8 mouse cellular contexts compared by ENCODE assay signal in genomic region chr16:91527051-91527450, GRCm38 (mm10). TPM values are rescaled to one million over a fixed set of nuclear protein-coding genes. Genes with fewer than 3 reads are reported as not detected.
DNase-seq lines count a peak whose midpoint lies in the region; ATAC-seq and TF ChIP-seq lines count a peak whose summit lies in the region.

No protein-coding gene starts in this region.

- WGBS in hindbrain, postnatal 0 days: 75% methylated on average over 10 of the region's 10 CpGs
- WGBS in hindbrain, embryonic 11.5 days: 77% methylated on average over 10 of the region's 10 CpGs

- peak; percentile 42 for TF ChIP-seq RAD21 in CH12.LX (IDR thresholded peaks at IDR 0.05; ENCODE audit: low read depth, low read length)

- H3K4me3 ChIP-seq in hindbrain, postnatal 0 days (ENCODE audit: low read length): no peak overlapping the region
- H3K4me3 ChIP-seq in hindbrain, embryonic 11.5 days (ENCODE audit: low read depth, low read length): no peak overlapping the region
- no peak overlapping the region for H3K4me3 ChIP-seq in CH12.LX (replicated peaks in 1 of 3; ENCODE audit: low read depth in 2 of 3, low read length in 2 of 3, poor library complexity in 1 of 3)
- no peak overlapping the region for H3K4me3 ChIP-seq in cortical plate, adult 2 months (ENCODE audit: insufficient read depth, low read length)

- H3K36me3 ChIP-seq in hindbrain, postnatal 0 days (ENCODE audit: insufficient read depth, low read length): no peaks in the 10 kb centered on the region
- no peaks in the 10 kb centered on the region for H3K36me3 ChIP-seq in hindbrain, embryonic 11.5 days (ENCODE audit: control insufficient read depth, insufficient read depth, low read length)
- no peaks in the 10 kb centered on the region for H3K36me3 ChIP-seq in CH12.LX (replicated peaks in 1 of 2; ENCODE audit: control insufficient read depth in 1 of 2, insufficient read depth in 1 of 2, low read length in 1 of 2)

- no peaks in the 10 kb centered on the region for H3K27me3 ChIP-seq in hindbrain, postnatal 0 days (ENCODE audit: insufficient read depth, low read length)
- no peaks in the 10 kb centered on the region for H3K27me3 ChIP-seq in hindbrain, embryonic 11.5 days (ENCODE audit: control insufficient read depth, insufficient read depth, low read length)
- peaks cover 1% of the 10 kb centered on the region for H3K27me3 ChIP-seq in CH12.LX (replicated peaks)

- no peak overlapping the region for H3K4me2 ChIP-seq in hindbrain, postnatal 0 days (ENCODE audit: low read depth, low read length)
- no peak overlapping the region for H3K4me2 ChIP-seq in hindbrain, embryonic 11.5 days (replicated peaks; ENCODE audit: low read depth, low read length)
- no peak overlapping the region for H3K4me2 ChIP-seq in CH12.LX (ENCODE audit: insufficient read depth, low read depth, poor library complexity, severe bottlenecking)

- no peak for ATAC-seq in hindbrain, postnatal 0 days
- ATAC-seq in hindbrain, embryonic 11.5 days (ENCODE audit: low FRiP score): no peak

- dilution Hi-C loops in CH12.LX (cut with MboI; ENCODE audit: extremely low pct_ligation_motif_present, extremely low pct_unique_long_range_greater_than_20kb, low sequenced_read_pairs): no loop called here

- peak; percentile 56 for TF ChIP-seq CTCF in hindbrain, postnatal 0 days (IDR thresholded peaks at IDR 0.05; ENCODE audit: low read depth)
- peak in 1 of 2 experiments; percentile 52; a peak in 2 of 4 replicates for TF ChIP-seq CTCF in CH12.LX (conservative IDR thresholded peaks at IDR 0.05 in 1 of 2, IDR thresholded peaks at IDR 0.05 in 1 of 2; ENCODE audit: low read depth in 2 of 2, low read length in 2 of 2)
- TF ChIP-seq CTCF in cortical plate, adult 2 months (IDR thresholded peaks at IDR 0.05; ENCODE audit: extremely low read depth, insufficient read depth, low read length): 0 out of 2 replicates have a peak, but pooled peaks have one; percentile 17

- no peak overlapping the region for H3K9ac ChIP-seq in hindbrain, postnatal 0 days (replicated peaks; ENCODE audit: low read length)
- no peak overlapping the region for H3K9ac ChIP-seq in hindbrain, embryonic 11.5 days (ENCODE audit: low read depth, low read length)
- H3K9ac ChIP-seq in CH12.LX (ENCODE audit: insufficient read depth, low read depth): no peak overlapping the region

- in situ Hi-C loops in CH12.LX (cut with MboI; ENCODE audit: low pct_ligation_motif_present, low pct_unique_long_range_greater_than_20kb, low sequenced_read_pairs): no loop called here

- no peaks in the 10 kb centered on the region for H3K9me3 ChIP-seq in hindbrain, postnatal 0 days (ENCODE audit: low read length)
- H3K9me3 ChIP-seq in hindbrain, embryonic 11.5 days (ENCODE audit: control insufficient read depth, low read length): no peaks in the 10 kb centered on the region
- peaks cover 11% of the 10 kb centered on the region for H3K9me3 ChIP-seq in CH12.LX (replicated peaks; ENCODE audit: low read length)

- TF ChIP-seq EP300 in CH12.LX (IDR thresholded peaks at IDR 0.05; ENCODE audit: low read length): no peak

- H3K27ac ChIP-seq in hindbrain, postnatal 0 days: no peak overlapping the region
- H3K27ac ChIP-seq in hindbrain, embryonic 11.5 days (ENCODE audit: low read depth, low read length): no peak overlapping the region
- H3K27ac ChIP-seq in CH12.LX (ENCODE audit: insufficient read depth, low read depth): no peak overlapping the region
- H3K27ac ChIP-seq in cortical plate, adult 2 months (ENCODE audit: insufficient read depth, low read length): no peak overlapping the region

- no peaks in the 10 kb centered on the region for H3K4me1 ChIP-seq in hindbrain, postnatal 0 days (ENCODE audit: insufficient read depth, low read length)
- H3K4me1 ChIP-seq in hindbrain, embryonic 11.5 days (replicated peaks; ENCODE audit: control insufficient read depth, insufficient read depth, low read length): no peaks in the 10 kb centered on the region
- peaks cover 17 to 41% of the 10 kb centered on the region in 2 experiments for H3K4me1 ChIP-seq in CH12.LX (ENCODE audit: control insufficient read depth in 1 of 2, insufficient read depth in 2 of 2)
- H3K4me1 ChIP-seq in cortical plate, adult 2 months (ENCODE audit: control insufficient read depth, insufficient read depth, low read length): no peaks in the 10 kb centered on the region; the same call in 1 of the 2 replicates

- no peaks in the 10 kb centered on the region for H3K79me2 ChIP-seq in CH12.LX (replicated peaks; ENCODE audit: control insufficient read depth, extremely low read depth, insufficient read depth, poor library complexity, severe bottlenecking)

- DNase-seq in hindbrain, postnatal 0 days (ENCODE audit: low spot score): peak; percentile 45
- DNase-seq in hindbrain, embryonic 11.5 days (ENCODE audit: low spot score): no peak
- DNase-seq in CH12.LX (ENCODE audit: extremely low read depth): no peak
- DNase-seq in lung, adult 18-20 months: peak; percentile 71 to 76
- no peak for DNase-seq in thymus, postnatal 36 days
- DNase-seq in right cerebral cortex, postnatal 25 days: no peak
- no peak for DNase-seq in embryo, embryonic 11 days

- TF ChIP-seq POLR2A in CH12.LX (IDR thresholded peaks at IDR 0.05; ENCODE audit: low read depth, low read length): no peak
- no peak for TF ChIP-seq POLR2A in cortical plate, adult 2 months (IDR thresholded peaks at IDR 0.05; ENCODE audit: extremely low read depth, insufficient read depth, low read length)

TF ChIP-seq in CH12.LX, 34 proteins besides CTCF, POLR2A, EP300 and RAD21:
- no peak for TF ChIP-seq NRF1 (IDR thresholded peaks at IDR 0.05; ENCODE audit: low read depth, low read length)

RNA-seq across cellular contexts. Expression of gene Ifngr2, which starts 19.8 kb away (rescaled TPM):
- 53.1 and 68.4 TPM in 2 replicates for total RNA-seq in hindbrain, postnatal 0 days (2014; rRNA removed)
- polyA plus RNA-seq in hindbrain, postnatal 0 days (2015; fragmentation: Nextera tagmentation; extraction: Ambion mirVana): 131 and 140 TPM in 2 replicates
- 35.1 and 36.8 TPM in 2 replicates for polyA plus RNA-seq in hindbrain, embryonic 11.5 days (2014; fragmentation: Nextera tagmentation; extraction: Ambion mirVana)
- total RNA-seq in CH12.LX (2012; rRNA removed) (26.3 and 36.1 TPM in 2 replicates), CH12.LX (2014; rRNA removed) (29.6 and 32.1 TPM in 2 replicates)
- polyA plus RNA-seq in CH12.LX (2012; ENCODE audit: insufficient read length, low read depth): 38.8 and 39.2 TPM in 2 replicates
- 31.6 and 32.9 TPM in 2 replicates for polyA plus RNA-seq in cortical plate, adult 2 months (2012; rRNA removed)

RNA-seq across cellular contexts. Expression of gene Ifnar1, which starts 42.0 kb away (rescaled TPM):
- 53.1 and 60.5 TPM in 2 replicates for total RNA-seq in hindbrain, postnatal 0 days (2014; rRNA removed)
- polyA plus RNA-seq in hindbrain, postnatal 0 days (2015; fragmentation: Nextera tagmentation; extraction: Ambion mirVana): 33.6 and 34.1 TPM in 2 replicates
- 51.6 and 52.9 TPM in 2 replicates for polyA plus RNA-seq in hindbrain, embryonic 11.5 days (2014; fragmentation: Nextera tagmentation; extraction: Ambion mirVana)
- 32.1 and 32.8 TPM in 2 replicates for total RNA-seq in CH12.LX (2012; rRNA removed)
- total RNA-seq in CH12.LX (2014; rRNA removed): 34.9 and 40.3 TPM in 2 replicates
- 40.1 and 49.4 TPM in 2 replicates for polyA plus RNA-seq in CH12.LX (2012; ENCODE audit: insufficient read length, low read depth)
- 35.5 and 36.2 TPM in 2 replicates for polyA plus RNA-seq in cortical plate, adult 2 months (2012; rRNA removed)

Comparison
In these comparisons a context has a peak if more than half of its experiments do, and no peak if none do; other contexts are left out.
1. DNase-seq: peak in hindbrain, postnatal 0 days (single experiment) and lung, adult 18-20 months (2 of 2); none in hindbrain, embryonic 11.5 days (single experiment), CH12.LX (single experiment), thymus, postnatal 36 days (0 of 2), right cerebral cortex, postnatal 25 days (single experiment) and embryo, embryonic 11 days (single experiment).